Mouse (Mus musculus): ENCODE data around the gene Adamtsl3.

GRCm38 (mm10) chr7:82491018-82491417 is 155.5 kb downstream of the Adamtsl3 start:
- TF ChIP-seq CTCF (IDR thresholded peaks at IDR 0.05; ENCODE audit: borderline replicate concordance, insufficient read depth, low read length) = no peak
- no peak for TF ChIP-seq POLR2A (IDR thresholded peaks at IDR 0.05; ENCODE audit: low read depth, low read length)
